Mouse (Mus musculus): ENCODE measurements around the gene Tpsg1. TPM values are rescaled to one million over a fixed set of nuclear protein-coding genes. Genes with fewer than 3 reads are reported as not detected.

Gene Tpsg1
- total RNA-seq, 2 experiments from 2014 or later: not detected

DNA sequence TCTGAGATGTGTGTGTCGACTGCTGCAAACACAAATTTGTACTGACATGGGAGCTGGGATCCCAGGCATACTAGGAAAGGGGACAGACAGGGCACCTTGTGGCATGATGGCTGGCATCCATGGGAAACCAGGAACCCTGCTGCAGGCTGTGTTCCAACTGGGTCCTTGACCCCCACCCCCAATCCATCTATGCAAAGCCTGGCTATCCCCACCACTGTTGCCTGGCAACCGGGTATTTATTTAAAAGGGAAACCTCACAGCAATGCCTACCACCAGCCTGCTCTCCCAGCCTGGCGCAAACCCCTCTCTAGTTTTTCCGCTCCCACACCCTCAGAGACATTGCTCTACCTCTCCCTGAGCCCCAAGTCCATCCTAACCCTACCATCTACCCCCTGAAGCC, 38.3 kb downstream of the Tpsg1 start:
- ATAC-seq (replicated peaks; ENCODE audit: poor library complexity): no peak

DNA sequence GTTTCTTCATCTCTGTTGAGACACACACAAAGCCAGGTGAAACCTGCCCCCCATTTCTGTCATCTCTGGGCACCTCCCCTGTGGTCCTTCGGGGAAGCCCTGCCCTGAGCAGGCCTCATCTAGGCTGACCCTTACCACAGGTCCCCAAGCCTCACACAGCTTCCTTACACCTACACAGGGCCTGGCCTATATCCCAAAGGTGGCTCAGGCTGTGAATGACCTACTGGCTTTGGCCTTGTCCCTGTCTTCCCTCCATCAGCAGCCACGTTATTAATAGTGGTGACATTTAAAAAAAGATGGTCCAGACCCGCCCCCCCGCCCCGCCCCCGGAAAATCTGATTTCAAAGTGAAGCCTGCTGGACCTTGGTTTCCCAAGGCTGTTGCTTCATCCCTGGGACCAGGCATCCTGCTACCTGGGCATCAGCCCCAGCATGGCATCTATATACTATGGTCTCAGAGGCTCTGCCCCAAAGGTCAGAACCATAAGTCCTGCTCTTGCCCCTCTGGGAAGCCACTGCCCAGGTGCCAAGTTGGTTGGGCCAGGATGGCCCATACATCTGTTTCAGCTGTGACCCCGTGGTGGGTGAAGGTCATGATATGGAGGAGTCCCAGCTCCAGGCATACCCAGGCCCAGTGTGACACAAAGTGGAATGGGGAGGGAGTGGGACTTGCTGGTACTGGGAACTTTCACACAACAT, 39.4 kb downstream of the Tpsg1 start:
- no peak for ATAC-seq (replicated peaks; ENCODE audit: poor library complexity)

DNA sequence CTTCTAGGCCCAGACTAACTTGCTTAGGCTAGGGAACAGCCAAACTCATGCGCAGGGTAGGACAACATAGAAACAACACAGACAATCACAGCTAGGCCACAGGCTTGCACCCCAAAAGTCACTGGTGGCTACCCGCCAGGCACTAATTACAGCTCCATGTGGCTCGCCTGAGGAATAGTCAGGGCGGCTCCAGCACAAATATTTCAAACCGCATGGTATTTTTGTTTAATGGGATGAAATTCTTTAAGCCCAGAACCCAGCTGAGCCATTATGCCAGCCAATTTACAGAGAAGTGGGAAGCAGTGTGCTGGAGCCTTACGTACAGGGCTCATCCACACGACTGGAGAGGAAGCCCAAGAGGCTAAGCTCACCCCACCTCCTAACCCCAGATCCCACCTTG, 40.5 kb downstream of the Tpsg1 start:
- ATAC-seq (replicated peaks; ENCODE audit: poor library complexity): no peak

- ATAC-seq (replicated peaks; ENCODE audit: poor library complexity): no peak
These were observed 41.1 kb downstream of the Tpsg1 start for GRCm38 (mm10) chr17:25410180-25410579.

GRCm38 (mm10) chr17:25410786-25411185, 41.7 kb downstream of the Tpsg1 start:
- no peak for ATAC-seq (replicated peaks; ENCODE audit: poor library complexity)

- no peak for ATAC-seq (replicated peaks; ENCODE audit: poor library complexity)
These were observed 42.2 kb downstream of the Tpsg1 start for GRCm38 (mm10) chr17:25411251-25411650.

GRCm38 (mm10) chr17:25414209-25414608, 45.1 kb downstream of the Tpsg1 start:
- no peak for ATAC-seq (replicated peaks; ENCODE audit: poor library complexity)

DNA sequence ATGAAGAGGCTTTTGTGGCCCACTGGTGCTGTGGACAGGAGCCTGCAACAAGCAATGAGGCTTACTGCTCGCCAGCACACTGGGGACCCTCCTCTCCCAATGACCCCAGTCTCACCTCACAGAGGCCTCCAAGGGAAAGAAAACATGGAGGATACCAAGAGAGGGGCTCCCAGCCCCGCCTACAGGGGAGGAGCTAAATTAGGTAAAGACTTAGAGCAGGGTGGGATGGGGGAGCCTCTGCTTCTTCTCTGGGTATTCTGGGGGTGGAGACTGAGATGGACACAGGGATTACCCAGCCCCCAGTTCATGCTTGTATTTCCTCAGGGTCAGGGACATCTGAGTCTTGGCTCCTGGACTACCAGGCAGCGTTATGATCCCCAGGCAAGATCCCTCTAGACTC, 45.8 kb downstream of the Tpsg1 start:
- no peak for ATAC-seq (replicated peaks; ENCODE audit: poor library complexity)

DNA sequence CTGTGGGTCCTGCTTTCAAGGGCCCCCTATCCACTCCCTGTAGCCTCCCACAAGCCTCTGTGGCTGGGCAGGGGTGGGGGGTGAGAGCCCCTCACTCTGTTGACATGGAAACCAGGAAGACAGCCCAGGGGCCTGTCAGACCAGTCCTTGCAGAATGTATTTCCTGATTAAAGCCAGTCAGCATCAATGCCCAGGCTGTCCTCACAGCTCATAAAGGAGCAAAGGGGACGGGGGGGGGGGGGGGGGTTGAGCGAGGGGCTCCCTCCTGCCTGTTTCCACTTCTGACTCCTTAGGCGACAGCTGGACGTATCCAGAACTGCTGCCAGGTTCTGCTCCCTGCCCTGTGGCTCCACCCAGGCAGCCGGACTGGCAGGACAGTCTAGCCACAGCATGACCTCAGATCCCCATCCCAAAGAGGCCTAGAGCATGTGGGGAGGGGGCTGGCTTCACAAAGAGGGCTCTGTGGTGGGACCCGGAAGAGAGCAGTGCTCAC, 46.4 kb downstream of the Tpsg1 start:
- no peak for ATAC-seq (replicated peaks; ENCODE audit: poor library complexity)

- ATAC-seq (replicated peaks; ENCODE audit: poor library complexity): no peak
These were observed 47.1 kb downstream of the Tpsg1 start for GRCm38 (mm10) chr17:25416219-25416618.

- no peak for ATAC-seq (replicated peaks; ENCODE audit: poor library complexity)
These were observed 48.9 kb downstream of the Tpsg1 start for GRCm38 (mm10) chr17:25417990-25418389.

GRCm38 (mm10) chr17:25418926-25419325, 49.9 kb downstream of the Tpsg1 start:
- no peak for ATAC-seq (replicated peaks; ENCODE audit: poor library complexity)

DNA sequence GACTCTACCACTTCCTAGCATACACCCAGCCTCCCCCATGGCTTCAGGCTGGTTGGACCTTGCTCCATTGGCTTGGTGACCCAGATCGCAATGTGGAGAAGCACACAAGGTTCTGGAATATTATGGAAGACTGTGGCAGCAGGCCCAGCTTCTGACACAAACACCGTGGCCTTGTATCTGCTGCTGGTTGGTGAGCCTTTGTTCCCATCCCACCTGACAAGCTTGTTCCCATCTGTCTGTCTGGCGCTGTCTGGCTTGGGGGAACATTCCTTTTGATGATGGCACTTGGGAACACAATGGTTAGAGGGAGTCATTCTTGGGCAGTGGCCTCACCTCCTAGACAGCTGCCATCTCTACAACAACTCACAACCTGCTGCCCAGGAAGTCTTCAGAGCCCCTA, 51.9 kb downstream of the Tpsg1 start:
- ATAC-seq (replicated peaks; ENCODE audit: poor library complexity): no peak

Other genes starting within 250 kb of the Tpsg1 start
- not detected in 2 replicates for gene Ptx4, start 248.5 kb upstream of the Tpsg1 start, total RNA-seq (2015)
- gene Ptx4, start 248.5 kb upstream of the Tpsg1 start, total RNA-seq (2017): not detected in 2 replicates
- gene Clcn7, start 235.9 kb upstream of the Tpsg1 start, total RNA-seq (2015): 7.3 and 7.8 TPM in 2 replicates
- 8.1 and 9.6 TPM in 2 replicates for gene Clcn7, start 235.9 kb upstream of the Tpsg1 start, total RNA-seq (2017)
- not detected in 2 replicates for gene Ccdc154, start 206.8 kb upstream of the Tpsg1 start, total RNA-seq (2015)
- 0.14 TPM in 1 of 2 replicates, not detected in the other for gene Ccdc154, start 206.8 kb upstream of the Tpsg1 start, total RNA-seq (2017)
- gene Gm38655, start 193.8 kb upstream of the Tpsg1 start, total RNA-seq (2015): not detected in 2 replicates
- not detected in 2 replicates for gene Gm38655, start 193.8 kb upstream of the Tpsg1 start, total RNA-seq (2017)
- gene BC003965, start 184.7 kb upstream of the Tpsg1 start, total RNA-seq (2015): 16.6 and 20.3 TPM in 2 replicates
- 7.0 and 11.5 TPM in 2 replicates for gene BC003965, start 184.7 kb upstream of the Tpsg1 start, total RNA-seq (2017)
- 6.1 and 6.2 TPM in 2 replicates for gene Unkl, start 180.9 kb upstream of the Tpsg1 start, total RNA-seq (2015)
- gene Unkl, start 180.9 kb upstream of the Tpsg1 start, total RNA-seq (2017): 7.7 and 8.2 TPM in 2 replicates
- 24.3 and 24.4 TPM in 2 replicates for gene Gnptg, start 129.1 kb upstream of the Tpsg1 start, total RNA-seq (2015)
- 17.2 and 20.8 TPM in 2 replicates for gene Gnptg, start 129.1 kb upstream of the Tpsg1 start, total RNA-seq (2017)
- 14.9 and 15.2 TPM in 2 replicates for gene Tsr3, start 129.1 kb upstream of the Tpsg1 start, total RNA-seq (2015)
- gene Tsr3, start 129.1 kb upstream of the Tpsg1 start, total RNA-seq (2017): 28.1 and 30.7 TPM in 2 replicates
- gene Baiap3, start 112.9 kb upstream of the Tpsg1 start, total RNA-seq (2015): 1.2 and 3.8 TPM in 2 replicates
- 3.7 and 6.1 TPM in 2 replicates for gene Baiap3, start 112.9 kb upstream of the Tpsg1 start, total RNA-seq (2017)
- 355 and 376 TPM in 2 replicates for gene Ube2i, start 94.7 kb upstream of the Tpsg1 start, total RNA-seq (2015)
- gene Ube2i, start 94.7 kb upstream of the Tpsg1 start, total RNA-seq (2017): 305 and 308 TPM in 2 replicates
- gene Prss34, start 70.9 kb upstream of the Tpsg1 start, total RNA-seq (2015): 18.7 and 31.2 TPM in 2 replicates
- gene Prss34, start 70.9 kb upstream of the Tpsg1 start, total RNA-seq (2017): 4.5 and 23.9 TPM in 2 replicates
- not detected in 2 replicates for gene Prss28, start 60.6 kb upstream of the Tpsg1 start, total RNA-seq (2015)
- gene Prss28, start 60.6 kb upstream of the Tpsg1 start, total RNA-seq (2017): not detected in 2 replicates
- not detected in 2 replicates for gene Prss29, start 50.6 kb upstream of the Tpsg1 start, total RNA-seq (2015)
- not detected in 2 replicates for gene Prss29, start 50.6 kb upstream of the Tpsg1 start, total RNA-seq (2017)
- gene Tpsab1, start 23.7 kb upstream of the Tpsg1 start, total RNA-seq (2015): not detected in 2 replicates
- not detected in 2 replicates for gene Tpsab1, start 23.7 kb upstream of the Tpsg1 start, total RNA-seq (2017)
- not detected in 2 replicates for gene Tpsb2, start 3.0 kb upstream of the Tpsg1 start, total RNA-seq (2015)
- gene Tpsb2, start 3.0 kb upstream of the Tpsg1 start, total RNA-seq (2017): not detected in 2 replicates
- 0.32 TPM in 1 of 2 replicates, not detected in the other for gene Cacna1h, start 64.5 kb downstream of the Tpsg1 start, total RNA-seq (2015)
- not detected in 2 replicates for gene Cacna1h, start 64.5 kb downstream of the Tpsg1 start, total RNA-seq (2017)
- not detected in 2 replicates for gene Tekt4, start 85.3 kb downstream of the Tpsg1 start, total RNA-seq (2015)
- not detected in 2 replicates for gene Tekt4, start 85.3 kb downstream of the Tpsg1 start, total RNA-seq (2017)
- gene Sstr5, start 128.0 kb downstream of the Tpsg1 start, total RNA-seq (2015): not detected in 2 replicates
- not detected in 2 replicates for gene Sstr5, start 128.0 kb downstream of the Tpsg1 start, total RNA-seq (2017)
- gene Sox8, start 201.4 kb downstream of the Tpsg1 start, total RNA-seq (2015): not detected in 2 replicates
- gene Sox8, start 201.4 kb downstream of the Tpsg1 start, total RNA-seq (2017): not detected in 2 replicates
- gene Lmf1, start 209.8 kb downstream of the Tpsg1 start, total RNA-seq (2015): 23.2 and 25.6 TPM in 2 replicates
- 11.7 and 14.1 TPM in 2 replicates for gene Lmf1, start 209.8 kb downstream of the Tpsg1 start, total RNA-seq (2017)